Mouse (Mus musculus) retina, postnatal 1 day (tissue): Measurements from ENCODE around the gene Itsn1.

Experiments
- DNase-seq: peaks from one replicate; pipeline ENCODE4 v3.0.0-alpha.2; 2012

Gene Itsn1

GRCm38 (mm10) chr16:91876457-91876856 lies 147.4 kb downstream of the Itsn1 start:
- no peak for DNase-seq

GRCm38 (mm10) chr16:91879101-91879500 lies 150.0 kb downstream of the Itsn1 start:
- DNase-seq: no peak

- DNase-seq: no peak
Measured at GRCm38 (mm10) chr16:91880869-91881767, 152.0 kb downstream of the Itsn1 start.

GRCm38 (mm10) chr16:91882168-91882859 lies 153.2 kb downstream of the Itsn1 start:
- DNase-seq: no peak

GRCm38 (mm10) chr16:91883636-91884035 lies 154.6 kb downstream of the Itsn1 start:
- no peak for DNase-seq

- DNase-seq: peak; percentile 37
Measured at GRCm38 (mm10) chr16:91884196-91884595, 155.1 kb downstream of the Itsn1 start.

- DNase-seq: peak; percentile 65
Measured at GRCm38 (mm10) chr16:91885389-91886122, 156.5 kb downstream of the Itsn1 start.

GRCm38 (mm10) chr16:91888368-91888767 lies 159.3 kb downstream of the Itsn1 start:
- DNase-seq: no peak

- peak; percentile 18 for DNase-seq
Measured at GRCm38 (mm10) chr16:91889831-91890230, 160.8 kb downstream of the Itsn1 start.

GRCm38 (mm10) chr16:91891218-91891617 lies 162.1 kb downstream of the Itsn1 start:
- no peak for DNase-seq

GRCm38 (mm10) chr16:91896426-91896830 lies 167.3 kb downstream of the Itsn1 start:
- peak; percentile 57 for DNase-seq

GRCm38 (mm10) chr16:91898850-91899848 lies 170.1 kb downstream of the Itsn1 start:
- no peak for DNase-seq

- DNase-seq: no peak
Measured at GRCm38 (mm10) chr16:91900274-91900673, 171.2 kb downstream of the Itsn1 start.

- DNase-seq: peak; percentile 92
Measured at GRCm38 (mm10) chr16:91903801-91904506, 174.9 kb downstream of the Itsn1 start.

- DNase-seq: no peak
Measured at GRCm38 (mm10) chr16:91905127-91905860, 176.2 kb downstream of the Itsn1 start.

- DNase-seq: no peak
Measured at GRCm38 (mm10) chr16:91905987-91906386, 176.9 kb downstream of the Itsn1 start.

GRCm38 (mm10) chr16:91906672-91907071 lies 177.6 kb downstream of the Itsn1 start:
- DNase-seq: no peak

GRCm38 (mm10) chr16:91907158-91907557 lies 178.1 kb downstream of the Itsn1 start:
- DNase-seq: no peak

- no peak for DNase-seq
Measured at GRCm38 (mm10) chr16:91909569-91910335, 180.7 kb downstream of the Itsn1 start.

GRCm38 (mm10) chr16:91917631-91918096 lies 188.6 kb downstream of the Itsn1 start:
- DNase-seq: peak; percentile 89
